Mouse (Mus musculus): ENCODE results near the gene Mybpc2. TPM values are rescaled to one million over a fixed set of nuclear protein-coding genes. Genes with fewer than 3 reads are reported as not detected.

Gene Mybpc2
- total RNA-seq, 1 experiment = 0.80 TPM

- no peaks in the 10 kb centered on the region for H3K9me3 ChIP-seq (ENCODE audit: control insufficient read depth, insufficient read depth, low read depth, low read length)
- H3K4me1 ChIP-seq (ENCODE audit: control insufficient read depth in 2 of 2, insufficient read depth in 2 of 2, low read length in 2 of 2, poor library complexity in 1 of 2) = peaks cover 0 to 12% of the 10 kb centered on the region in 2 experiments; a peak in 1 of 4 replicates
- peak overlapping the region; percentile 99 to 100 for H3K4me3 ChIP-seq (ENCODE audit: insufficient read depth in 1 of 2, low read depth in 1 of 2, low read length in 2 of 2, poor library complexity in 1 of 2, severe bottlenecking in 1 of 2)
- peaks cover 24% of the 10 kb centered on the region; the same call in 1 of the 2 replicates for H3K36me3 ChIP-seq (ENCODE audit: control insufficient read depth, insufficient read depth, low read length, poor library complexity, severe bottlenecking)
- peak; percentile 99 for DNase-seq (ENCODE audit: low read depth, low spot score)
- H3K9ac ChIP-seq (ENCODE audit: insufficient read depth, low read depth, low read length, poor library complexity, severe bottlenecking) = peak overlapping the region; percentile 99
- in situ Hi-C loops (cut with MboI; ENCODE audit: low sequenced_read_pairs in 2 of 2, unreplicated experiment in 2 of 2) = no loop called here
- peak overlapping the region; percentile 100 for H3K27ac ChIP-seq (ENCODE audit: insufficient read depth, low read depth, low read length, poor library complexity, severe bottlenecking)
- TF ChIP-seq MAFK (IDR thresholded peaks at IDR 0.05; ENCODE audit: insufficient read depth, low read depth, low read length) = no peak
Measured at GRCm38 (mm10) chr7:44553196-44553764, 28.8 kb upstream of the Mybpc2 start.

GRCm38 (mm10) chr7:44552141-44552908 is 27.9 kb upstream of the Mybpc2 start:
- Histone ChIP-seq H3K9ac (ENCODE audit: insufficient read depth, low read depth, low read length, poor library complexity, severe bottlenecking) (peak overlapping the region; percentile 61), H3K4me1 (ENCODE audit: control insufficient read depth in 2 of 2, insufficient read depth in 2 of 2, low read length in 2 of 2, poor library complexity in 1 of 2) (peaks cover 2 to 13% of the 10 kb centered on the region in 2 experiments; a peak in 1 of 4 replicates), H3K9me3 (ENCODE audit: control insufficient read depth, insufficient read depth, low read depth, low read length) (no peaks in the 10 kb centered on the region), H3K4me3 (ENCODE audit: insufficient read depth in 1 of 2, low read depth in 1 of 2, low read length in 2 of 2, poor library complexity in 1 of 2, severe bottlenecking in 1 of 2) (peak overlapping the region; percentile 57 to 99; a peak in 3 of 4 replicates), H3K27ac (ENCODE audit: insufficient read depth, low read depth, low read length, poor library complexity, severe bottlenecking) (no peak overlapping the region), H3K36me3 (ENCODE audit: control insufficient read depth, insufficient read depth, low read length, poor library complexity, severe bottlenecking) (peaks cover 24% of the 10 kb centered on the region; the same call in 1 of the 2 replicates)
- no peak for TF ChIP-seq CHD2 (IDR thresholded peaks at IDR 0.05; ENCODE audit: low read depth, low read length)
- no peak for TF ChIP-seq MAFK (IDR thresholded peaks at IDR 0.05; ENCODE audit: insufficient read depth, low read depth, low read length)
- no peak for TF ChIP-seq ZNF384 (IDR thresholded peaks at IDR 0.05; ENCODE audit: low read depth, low read length)
- no peak for TF ChIP-seq HCFC1 (IDR thresholded peaks at IDR 0.05; ENCODE audit: borderline replicate concordance, insufficient read depth, low read length)
- TF ChIP-seq ZC3H11A (IDR thresholded peaks at IDR 0.05; ENCODE audit: borderline replicate concordance, low read depth, low read length) = no peak
- in situ Hi-C loops (cut with MboI; ENCODE audit: low sequenced_read_pairs in 2 of 2, unreplicated experiment in 2 of 2) = no loop called here
- no peak for DNase-seq (ENCODE audit: low read depth, low spot score)

- Histone ChIP-seq H3K4me3 (ENCODE audit: insufficient read depth in 1 of 2, low read depth in 1 of 2, low read length in 2 of 2, poor library complexity in 1 of 2, severe bottlenecking in 1 of 2) (peak overlapping the region; percentile 48 to 57; a peak in 3 of 4 replicates), H3K4me1 (ENCODE audit: control insufficient read depth in 2 of 2, insufficient read depth in 2 of 2, low read length in 2 of 2, poor library complexity in 1 of 2) (peaks cover 2 to 16% of the 10 kb centered on the region in 2 experiments; a peak in 1 of 4 replicates), H3K9ac (ENCODE audit: insufficient read depth, low read depth, low read length, poor library complexity, severe bottlenecking) (peak overlapping the region; percentile 61), H3K36me3 (ENCODE audit: control insufficient read depth, insufficient read depth, low read length, poor library complexity, severe bottlenecking) (peaks cover 24% of the 10 kb centered on the region; the same call in 1 of the 2 replicates), H3K9me3 (ENCODE audit: control insufficient read depth, insufficient read depth, low read depth, low read length) (no peaks in the 10 kb centered on the region), H3K27ac (ENCODE audit: insufficient read depth, low read depth, low read length, poor library complexity, severe bottlenecking) (no peak overlapping the region)
- in situ Hi-C loops (cut with MboI; ENCODE audit: low sequenced_read_pairs in 2 of 2, unreplicated experiment in 2 of 2) = no loop called here
- TF ChIP-seq ZNF384 (IDR thresholded peaks at IDR 0.05; ENCODE audit: low read depth, low read length) = no peak
- no peak for TF ChIP-seq ZC3H11A (IDR thresholded peaks at IDR 0.05; ENCODE audit: borderline replicate concordance, low read depth, low read length)
- no peak for TF ChIP-seq HCFC1 (IDR thresholded peaks at IDR 0.05; ENCODE audit: borderline replicate concordance, insufficient read depth, low read length)
- TF ChIP-seq MAFK (IDR thresholded peaks at IDR 0.05; ENCODE audit: insufficient read depth, low read depth, low read length) = no peak
- no peak for TF ChIP-seq CHD2 (IDR thresholded peaks at IDR 0.05; ENCODE audit: low read depth, low read length)
- no peak for DNase-seq (ENCODE audit: low read depth, low spot score)
Measured at GRCm38 (mm10) chr7:44551731-44552130, 27.3 kb upstream of the Mybpc2 start.

GRCm38 (mm10) chr7:44551301-44551700 is 26.8 kb upstream of the Mybpc2 start:
- H3K4me3 ChIP-seq (ENCODE audit: insufficient read depth in 1 of 2, low read depth in 1 of 2, low read length in 2 of 2, poor library complexity in 1 of 2, severe bottlenecking in 1 of 2) = peak overlapping the region; percentile 48 to 57; a peak in 3 of 4 replicates
- H3K9ac ChIP-seq (ENCODE audit: insufficient read depth, low read depth, low read length, poor library complexity, severe bottlenecking) = peak overlapping the region; percentile 49
- DNase-seq (ENCODE audit: low read depth, low spot score) = no peak
- H3K4me1 ChIP-seq (ENCODE audit: control insufficient read depth in 2 of 2, insufficient read depth in 2 of 2, low read length in 2 of 2, poor library complexity in 1 of 2) = peaks cover 2 to 16% of the 10 kb centered on the region in 2 experiments; a peak in 1 of 4 replicates
- H3K36me3 ChIP-seq (ENCODE audit: control insufficient read depth, insufficient read depth, low read length, poor library complexity, severe bottlenecking) = peaks cover 24% of the 10 kb centered on the region; the same call in 1 of the 2 replicates
- TF ChIP-seq MAFK (IDR thresholded peaks at IDR 0.05; ENCODE audit: insufficient read depth, low read depth, low read length) = no peak
- H3K27ac ChIP-seq (ENCODE audit: insufficient read depth, low read depth, low read length, poor library complexity, severe bottlenecking) = no peak overlapping the region
- in situ Hi-C loops (cut with MboI; ENCODE audit: low sequenced_read_pairs in 2 of 2, unreplicated experiment in 2 of 2) = no loop called here
- H3K9me3 ChIP-seq (ENCODE audit: control insufficient read depth, insufficient read depth, low read depth, low read length) = no peaks in the 10 kb centered on the region

Measured in ES-E14 (cell line).